Mouse (Mus musculus): ENCODE data around the gene Vps4a. TPM values are rescaled to one million over a fixed set of nuclear protein-coding genes. Genes with fewer than 3 reads are reported as not detected.

Vps4a gene
- total RNA-seq, 1 experiment = 24.1 TPM

GRCm38 (mm10) chr8:107090531-107090930 is 59.5 kb downstream of the Vps4a start:
- no peaks in the 10 kb centered on the region for H3K9me3 ChIP-seq (ENCODE audit: control insufficient read depth, insufficient read depth, low read depth, low read length)
- no peak overlapping the region for H3K27ac ChIP-seq (ENCODE audit: insufficient read depth, low read depth, low read length, poor library complexity, severe bottlenecking)
- peaks cover 25% of the 10 kb centered on the region; the same call in 1 of the 2 replicates for H3K36me3 ChIP-seq (ENCODE audit: control insufficient read depth, insufficient read depth, low read length, poor library complexity, severe bottlenecking)
- peaks cover 0 to 4% of the 10 kb centered on the region in 2 experiments; a peak in 1 of 4 replicates for H3K4me1 ChIP-seq (ENCODE audit: control insufficient read depth in 2 of 2, insufficient read depth in 2 of 2, low read length in 2 of 2, poor library complexity in 1 of 2)
- in situ Hi-C loops (cut with MboI; ENCODE audit: low sequenced_read_pairs in 2 of 2, unreplicated experiment in 2 of 2) = no loop called here
- H3K9ac ChIP-seq (ENCODE audit: insufficient read depth, low read depth, low read length, poor library complexity, severe bottlenecking) = no peak overlapping the region
- no peak for DNase-seq (ENCODE audit: low read depth, low spot score)
- H3K4me3 ChIP-seq (ENCODE audit: insufficient read depth in 1 of 2, low read depth in 1 of 2, low read length in 2 of 2, poor library complexity in 1 of 2, severe bottlenecking in 1 of 2) = no peak overlapping the region
- no peak for TF ChIP-seq CHD2 (IDR thresholded peaks at IDR 0.05; ENCODE audit: low read depth, low read length)
- no peak for TF ChIP-seq HCFC1 (IDR thresholded peaks at IDR 0.05; ENCODE audit: borderline replicate concordance, insufficient read depth, low read length)
- no peak for TF ChIP-seq ZNF384 (IDR thresholded peaks at IDR 0.05; ENCODE audit: low read depth, low read length)
- no peak for TF ChIP-seq ZC3H11A (IDR thresholded peaks at IDR 0.05; ENCODE audit: borderline replicate concordance, low read depth, low read length)
- TF ChIP-seq MAFK (IDR thresholded peaks at IDR 0.05; ENCODE audit: insufficient read depth, low read depth, low read length) = no peak

Other genes with a start within 250 kb of the Vps4a start
- 4.4 and 5.0 TPM in 2 replicates for gene Has3, start 161.0 kb upstream of the Vps4a start, total RNA-seq (2012; rRNA removed)
- gene Utp4, start 137.6 kb upstream of the Vps4a start, total RNA-seq (2012; rRNA removed) = 87.5 and 118 TPM in 2 replicates
- gene Sntb2, start 95.5 kb upstream of the Vps4a start, total RNA-seq (2012; rRNA removed) = 32.4 and 45.7 TPM in 2 replicates
- gene Pdf, start 17.4 kb downstream of the Vps4a start, total RNA-seq (2012; rRNA removed) = 15.4 and 16.1 TPM in 2 replicates
- 37.8 and 39.1 TPM in 2 replicates for gene Cog8, start 25.5 kb downstream of the Vps4a start, total RNA-seq (2012; rRNA removed)
- 169 and 189 TPM in 2 replicates for gene Nip7, start 25.7 kb downstream of the Vps4a start, total RNA-seq (2012; rRNA removed)
- 0.27 and 0.48 TPM in 2 replicates for gene Tmed6, start 34.4 kb downstream of the Vps4a start, total RNA-seq (2012; rRNA removed)
- 13.9 and 14.1 TPM in 2 replicates for gene Terf2, start 65.3 kb downstream of the Vps4a start, total RNA-seq (2012; rRNA removed)
- gene Cyb5b, start 119.4 kb downstream of the Vps4a start, total RNA-seq (2012; rRNA removed) = 27.8 and 44.9 TPM in 2 replicates